38 mouse cellular contexts compared by ENCODE assay signal in genomic region chr9:106613951-106614350, GRCm38 (mm10). TPM values are rescaled to one million over a fixed set of nuclear protein-coding genes. Genes with fewer than 3 reads are reported as not detected.
"Had no signal": no experiment of that assay in that cellular context is flagged by ENCODE, and none has a peak within 500 bp of the region (broad histone marks: within the 10 kb centered on the region; RNA-seq: fewer than 3 reads in every experiment).

No protein-coding gene starts in this region.

- H3K4me1 ChIP-seq: embryonic facial prominence, embryonic 10.5 days; embryonic facial prominence, embryonic 12.5 days; embryonic facial prominence, embryonic 13.5 days; embryonic facial prominence, embryonic 15.5 days; forebrain, embryonic 13.5 days; forebrain, embryonic 15.5 days had no signal

- H3K4me2 ChIP-seq: embryonic facial prominence, embryonic 12.5 days; embryonic facial prominence, embryonic 13.5 days; embryonic facial prominence, embryonic 15.5 days; forebrain, embryonic 12.5 days; forebrain, embryonic 13.5 days; forebrain, embryonic 15.5 days had no signal

- H3K4me3 ChIP-seq: embryonic facial prominence, embryonic 10.5 days; embryonic facial prominence, embryonic 12.5 days; embryonic facial prominence, embryonic 13.5 days; embryonic facial prominence, embryonic 15.5 days; erythroblast, embryonic 14.5 days; forebrain, embryonic 10.5 days; forebrain, embryonic 12.5 days; forebrain, embryonic 13.5 days; forebrain, embryonic 15.5 days; gastrocnemius, adult 2 months; heart, adult 2 months had no signal

- H3K27me3 ChIP-seq: embryonic facial prominence, embryonic 13.5 days; embryonic facial prominence, embryonic 15.5 days; forebrain, embryonic 12.5 days; forebrain, embryonic 13.5 days; forebrain, embryonic 15.5 days had no signal

- H3K9ac ChIP-seq: embryonic facial prominence, embryonic 12.5 days; embryonic facial prominence, embryonic 13.5 days; embryonic facial prominence, embryonic 15.5 days; forebrain, embryonic 12.5 days; forebrain, embryonic 13.5 days; forebrain, embryonic 15.5 days; forebrain, postnatal 0 days had no signal

- ATAC-seq: forebrain, embryonic 13.5 days; forebrain, embryonic 14.5 days; forebrain, embryonic 15.5 days; forebrain, embryonic 16.5 days; forebrain, postnatal 0 days had no signal

- H3K27ac ChIP-seq: embryonic facial prominence, embryonic 10.5 days; embryonic facial prominence, embryonic 12.5 days; embryonic facial prominence, embryonic 13.5 days; embryonic facial prominence, embryonic 15.5 days; forebrain, embryonic 10.5 days; forebrain, embryonic 12.5 days; forebrain, embryonic 13.5 days; forebrain, embryonic 15.5 days; gastrocnemius, adult 2 months; heart, adult 2 months had no signal

- H3K9me3 ChIP-seq: embryonic facial prominence, embryonic 10.5 days; embryonic facial prominence, embryonic 13.5 days; embryonic facial prominence, embryonic 15.5 days; forebrain, embryonic 10.5 days; forebrain, embryonic 12.5 days; forebrain, embryonic 13.5 days; forebrain, embryonic 15.5 days had no signal

- H3K36me3 ChIP-seq: embryonic facial prominence, embryonic 10.5 days; embryonic facial prominence, embryonic 12.5 days; embryonic facial prominence, embryonic 13.5 days; embryonic facial prominence, embryonic 15.5 days; forebrain, embryonic 10.5 days; forebrain, embryonic 12.5 days; forebrain, embryonic 15.5 days had no signal

- DNase-seq: cerebellum, adult 2 months; cerebellum, adult 8-10 months; cerebellum, adult 9-10 months; cerebellum, adult 9-11 months; cerebellum, postnatal 10 days; cerebellum, postnatal 14 days; cerebellum, postnatal 25 days; cerebellum, postnatal 36 days; forebrain, postnatal 0 days; gastrocnemius, adult 2 months; gastrocnemius, postnatal 10 days; gastrocnemius, postnatal 14 days; gastrocnemius, postnatal 25 days; gastrocnemius, postnatal 36 days; heart, adult 18-20 months; heart, adult 2 months had no signal

RNA-seq across cellular contexts. Expression of gene Iqcf6, which starts 12.4 kb away (rescaled TPM):
- total RNA-seq: common myeloid progenitor, adult 5-6 weeks; forebrain, postnatal 0 days; gastrocnemius, adult 18-20 months; gastrocnemius, adult 2 months; gastrocnemius, adult 8-10 months; gastrocnemius, postnatal 10 days; gastrocnemius, postnatal 14 days; gastrocnemius, postnatal 25 days; gastrocnemius, postnatal 36 days; gastrocnemius, postnatal 4 days; granulocyte monocyte progenitor cell, adult 5-6 weeks; heart, adult 18-20 months; heart, adult 2 months had no signal
- polyA plus RNA-seq: cerebellum, adult 2 months; cortical plate, adult 2 months; embryonic facial prominence, embryonic 10.5 days; embryonic facial prominence, embryonic 11.5 days; embryonic facial prominence, embryonic 12.5 days; embryonic facial prominence, embryonic 13.5 days; embryonic facial prominence, embryonic 14.5 days; embryonic facial prominence, embryonic 15.5 days; erythroblast, embryonic 14.5 days; forebrain, embryonic 10.5 days; forebrain, embryonic 11.5 days; forebrain, embryonic 12.5 days; forebrain, embryonic 13.5 days; forebrain, embryonic 14.5 days; forebrain, embryonic 15.5 days; forebrain, embryonic 16.5 days; forebrain, postnatal 0 days; frontal cortex, adult 2 months; gonadal fat pad, adult 2 months; heart, adult 2 months had no signal

RNA-seq across cellular contexts. Expression of gene Grm2, which starts 41.9 kb away (rescaled TPM):
- total RNA-seq: common myeloid progenitor, adult 5-6 weeks; gastrocnemius, adult 18-20 months; gastrocnemius, adult 2 months; gastrocnemius, adult 8-10 months; gastrocnemius, postnatal 14 days; gastrocnemius, postnatal 25 days; gastrocnemius, postnatal 36 days; gastrocnemius, postnatal 4 days; granulocyte monocyte progenitor cell, adult 5-6 weeks; heart, adult 18-20 months; heart, adult 2 months had no signal
- polyA plus RNA-seq: embryonic facial prominence, embryonic 15.5 days; erythroblast, embryonic 14.5 days; gonadal fat pad, adult 2 months; heart, adult 2 months had no signal

RNA-seq across cellular contexts. Expression of gene Iqcf4, which starts 43.2 kb away (rescaled TPM):
- total RNA-seq: common myeloid progenitor, adult 5-6 weeks; forebrain, postnatal 0 days; gastrocnemius, adult 18-20 months; gastrocnemius, adult 2 months; gastrocnemius, adult 8-10 months; gastrocnemius, postnatal 10 days; gastrocnemius, postnatal 14 days; gastrocnemius, postnatal 25 days; gastrocnemius, postnatal 36 days; gastrocnemius, postnatal 4 days; granulocyte monocyte progenitor cell, adult 5-6 weeks; heart, adult 18-20 months; heart, adult 2 months had no signal
- polyA plus RNA-seq: cerebellum, adult 2 months; cortical plate, adult 2 months; embryonic facial prominence, embryonic 10.5 days; embryonic facial prominence, embryonic 11.5 days; embryonic facial prominence, embryonic 12.5 days; embryonic facial prominence, embryonic 13.5 days; embryonic facial prominence, embryonic 14.5 days; embryonic facial prominence, embryonic 15.5 days; erythroblast, embryonic 14.5 days; forebrain, embryonic 10.5 days; forebrain, embryonic 11.5 days; forebrain, embryonic 12.5 days; forebrain, embryonic 13.5 days; forebrain, embryonic 14.5 days; forebrain, embryonic 15.5 days; forebrain, embryonic 16.5 days; forebrain, postnatal 0 days; frontal cortex, adult 2 months; heart, adult 2 months had no signal

RNA-seq across cellular contexts. Expression of gene Iqcf3, which starts 52.5 kb away (rescaled TPM):
- total RNA-seq: common myeloid progenitor, adult 5-6 weeks; forebrain, postnatal 0 days; gastrocnemius, adult 18-20 months; gastrocnemius, adult 2 months; gastrocnemius, adult 8-10 months; gastrocnemius, postnatal 10 days; gastrocnemius, postnatal 14 days; gastrocnemius, postnatal 25 days; gastrocnemius, postnatal 36 days; gastrocnemius, postnatal 4 days; granulocyte monocyte progenitor cell, adult 5-6 weeks; heart, adult 18-20 months; heart, adult 2 months had no signal
- polyA plus RNA-seq: cerebellum, adult 2 months; cortical plate, adult 2 months; embryonic facial prominence, embryonic 10.5 days; embryonic facial prominence, embryonic 11.5 days; embryonic facial prominence, embryonic 12.5 days; embryonic facial prominence, embryonic 13.5 days; embryonic facial prominence, embryonic 14.5 days; embryonic facial prominence, embryonic 15.5 days; erythroblast, embryonic 14.5 days; forebrain, embryonic 10.5 days; forebrain, embryonic 11.5 days; forebrain, embryonic 12.5 days; forebrain, embryonic 13.5 days; forebrain, embryonic 14.5 days; forebrain, embryonic 15.5 days; forebrain, embryonic 16.5 days; forebrain, postnatal 0 days; frontal cortex, adult 2 months; heart, adult 2 months had no signal
